Mouse (Mus musculus): Measurements from ENCODE around the gene Arhgap35. TPM values are rescaled to one million over a fixed set of nuclear protein-coding genes. Genes with fewer than 3 reads are reported as not detected.

The Arhgap35 gene
- total RNA-seq, 4 experiments from 2014 or later, result 65.6 to 76.6 (median 73.0) TPM

- no peak for DNase-seq
Observed at GRCm38 (mm10) chr7:16517198-16517597, 97.6 kb downstream of the Arhgap35 start.

DNA sequence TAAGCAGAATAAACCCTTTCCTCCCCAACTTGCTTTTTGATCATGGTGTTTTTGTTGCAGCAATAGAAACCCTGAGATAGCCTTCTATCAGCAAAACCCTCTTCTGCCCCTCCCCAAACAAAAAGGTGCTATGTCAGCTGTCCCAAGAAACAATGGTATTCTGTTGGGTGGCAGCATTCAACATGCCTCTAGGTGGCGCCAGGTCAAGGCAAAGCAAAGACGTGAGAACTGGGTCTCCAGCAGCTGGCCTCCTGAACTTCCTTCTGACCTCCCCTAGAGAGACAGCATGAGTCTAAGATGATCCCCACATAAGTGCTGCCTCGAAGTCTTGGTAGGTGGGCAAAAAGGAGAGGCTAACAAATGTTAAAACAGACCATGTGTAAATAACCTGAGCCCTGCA, 107.5 kb downstream of the Arhgap35 start:
- peak; percentile 34 for DNase-seq

DNA sequence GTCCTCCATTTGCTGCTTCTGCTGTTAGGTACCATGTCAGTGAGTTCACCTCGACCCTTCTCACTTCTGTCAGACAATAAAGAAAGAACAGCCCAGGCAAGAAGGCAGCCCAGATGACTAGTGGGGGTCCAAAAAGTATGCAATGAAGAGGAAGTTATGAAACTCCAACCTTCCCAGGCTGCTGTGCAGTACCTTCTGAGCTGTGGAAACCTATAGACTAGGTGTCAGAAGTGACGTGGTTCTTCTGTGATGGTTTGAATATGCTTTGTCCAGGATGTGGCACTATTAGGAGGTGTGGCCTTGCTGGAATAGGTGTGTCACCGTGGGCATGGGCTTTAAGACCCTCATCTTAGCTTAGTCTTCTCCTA, 109.6 kb downstream of the Arhgap35 start:
- no peak for DNase-seq

DNA sequence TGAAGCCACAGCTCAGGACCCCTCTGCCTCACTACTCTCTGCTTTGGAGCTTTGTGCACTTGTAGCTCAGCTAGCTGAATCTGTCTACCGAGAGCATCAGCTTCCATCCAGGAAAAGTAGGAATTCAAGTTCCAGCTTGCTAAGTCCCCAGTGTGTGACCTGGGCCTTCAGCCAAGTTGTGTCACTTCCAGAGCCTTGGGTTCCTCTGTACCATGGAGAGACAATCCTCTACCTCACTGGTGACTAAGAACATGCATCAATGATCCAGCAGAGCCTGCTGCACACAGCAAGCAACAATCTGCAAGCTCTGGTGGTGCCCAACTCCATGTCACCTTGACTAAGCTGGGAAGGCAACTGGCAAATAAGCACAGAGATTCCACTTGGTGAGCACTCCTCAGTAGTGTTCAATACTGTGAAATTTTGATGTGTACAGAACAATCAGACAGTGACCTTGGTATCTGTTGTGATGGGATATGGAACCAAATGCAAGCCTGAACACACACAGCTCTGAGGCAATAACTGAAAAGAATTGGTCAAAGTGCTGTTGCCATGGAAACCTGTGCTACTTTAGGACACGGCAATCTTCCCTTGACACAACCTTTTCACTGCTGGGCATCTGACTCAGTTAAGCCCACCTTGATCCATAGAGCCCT, 110.1 kb downstream of the Arhgap35 start:
- DNase-seq, result peak; percentile 55

DNA sequence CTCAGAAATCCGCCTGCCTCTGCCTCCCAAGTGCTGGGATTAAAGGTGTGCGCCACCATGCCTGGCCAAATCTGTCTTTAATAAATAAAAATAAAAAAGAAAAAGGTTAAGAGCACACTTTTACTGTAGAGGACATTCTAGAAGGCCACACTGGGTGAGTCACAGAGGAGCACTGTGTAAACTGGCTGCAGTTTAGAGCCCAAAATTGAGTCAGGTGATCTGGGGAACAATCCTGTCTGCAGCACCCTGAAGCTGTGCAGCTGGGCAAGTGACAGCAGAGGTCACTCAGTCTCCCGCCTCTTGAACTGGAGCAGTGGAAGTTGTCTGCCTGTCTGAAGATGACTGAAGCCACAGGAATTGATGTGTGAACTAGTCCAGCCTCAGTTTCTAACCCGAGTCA, 113.2 kb downstream of the Arhgap35 start:
- peak; percentile 42 for DNase-seq

DNA sequence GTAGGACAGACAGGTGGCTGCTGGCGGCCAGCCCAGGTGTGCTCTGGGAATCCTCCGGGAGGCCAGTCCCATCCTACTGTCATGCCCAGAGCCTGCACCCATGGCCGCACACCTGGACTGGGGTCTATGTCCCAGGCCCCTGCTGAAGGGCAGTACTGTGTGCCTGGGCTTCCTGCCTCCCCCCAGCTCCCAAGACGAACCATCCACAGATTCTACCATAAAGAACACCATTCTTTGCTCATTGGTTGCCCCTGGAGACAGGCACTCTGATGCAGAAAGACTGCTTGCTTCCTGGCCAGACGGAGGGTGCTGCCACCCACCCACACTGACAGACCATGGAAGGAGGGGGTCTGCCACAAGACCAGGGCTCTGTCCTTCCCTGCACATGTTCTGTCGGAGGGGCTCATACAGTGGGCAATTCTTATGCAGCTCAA, 115.1 kb downstream of the Arhgap35 start:
- no peak for DNase-seq

DNA sequence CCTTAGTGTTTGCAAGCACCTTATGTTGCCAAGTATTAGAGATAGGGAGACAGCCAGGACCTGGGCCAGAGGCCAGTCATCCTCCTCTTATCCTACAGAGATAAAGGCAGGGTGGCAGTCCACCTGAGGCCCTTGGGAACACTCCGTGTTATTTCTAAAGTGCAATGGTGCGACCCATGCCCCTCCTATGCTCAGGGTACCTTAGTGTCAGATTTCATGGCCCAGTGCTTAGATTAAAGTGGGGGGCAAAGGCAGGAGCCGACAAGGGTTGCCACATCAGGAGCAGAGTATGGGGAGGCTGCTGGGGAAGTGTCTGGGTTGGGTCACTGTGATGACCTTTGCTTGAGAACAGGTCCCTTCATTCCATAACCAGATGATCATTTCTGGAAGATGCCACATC, 118.5 kb downstream of the Arhgap35 start:
- DNase-seq, result no peak

DNA sequence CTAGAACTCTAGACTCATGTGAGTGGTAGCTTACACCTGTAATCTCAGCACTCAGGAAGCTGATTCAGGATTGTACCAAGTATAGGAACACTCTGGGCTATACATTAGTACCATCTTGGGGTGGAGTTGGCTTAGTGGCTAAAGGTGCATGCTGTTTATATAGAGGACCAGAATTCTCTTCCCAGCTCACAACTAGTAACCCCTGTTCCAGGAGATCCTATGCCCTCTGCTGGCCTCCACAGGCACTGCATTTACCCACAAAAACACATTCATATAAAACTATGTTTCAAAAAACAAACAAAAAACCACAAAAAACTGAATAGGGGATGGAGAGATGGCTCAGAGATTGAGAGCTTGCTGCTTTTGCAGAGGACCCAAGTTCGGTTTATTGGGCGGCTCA, 121.4 kb downstream of the Arhgap35 start:
- DNase-seq, result no peak

DNA sequence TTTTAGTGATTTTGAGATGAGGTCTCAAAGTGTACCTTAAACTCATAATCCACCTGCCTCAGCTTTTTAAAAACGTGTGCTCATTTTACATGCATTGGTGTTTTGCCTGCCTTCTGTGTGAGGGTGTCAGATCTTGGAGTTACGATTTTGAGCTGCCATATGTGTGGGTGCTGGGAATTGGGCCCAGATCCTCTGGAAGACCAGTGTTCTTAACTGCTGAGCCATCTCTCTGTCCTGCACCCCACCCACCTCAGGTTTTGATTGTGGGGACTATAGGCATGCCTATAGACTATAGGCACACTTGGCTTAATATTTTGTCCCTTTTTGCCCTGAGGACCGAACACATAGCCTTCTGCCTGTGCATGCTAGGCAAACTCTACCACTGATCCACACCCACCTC, 122.6 kb downstream of the Arhgap35 start:
- DNase-seq, result no peak

- DNase-seq, result peak; percentile 34
Observed at GRCm38 (mm10) chr7:16491759-16492158, 123.0 kb downstream of the Arhgap35 start.

DNA sequence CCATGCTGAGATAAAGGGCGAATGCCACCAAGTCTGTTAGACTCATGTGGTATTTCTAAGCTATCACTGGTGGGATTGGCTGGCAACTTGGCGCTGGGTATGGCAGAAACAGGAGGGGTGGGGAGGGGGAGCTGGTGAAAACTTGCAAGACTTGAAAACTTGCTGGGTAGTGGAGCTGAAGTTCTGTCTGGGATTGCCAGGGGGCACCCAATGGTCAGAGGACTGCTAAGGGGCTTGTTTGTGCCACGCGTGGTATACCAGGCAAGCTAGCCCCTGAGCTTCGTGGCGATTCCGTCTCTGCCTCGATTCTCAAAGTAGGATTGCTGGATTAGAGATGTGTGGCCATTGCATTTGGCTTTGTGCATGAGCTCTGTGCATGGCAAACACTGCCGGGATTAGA, 124.8 kb downstream of the Arhgap35 start:
- no peak for DNase-seq

GRCm38 (mm10) chr7:16488816-16489215, 126.0 kb downstream of the Arhgap35 start:
- DNase-seq, result no peak

GRCm38 (mm10) chr7:16477628-16478027, 137.2 kb downstream of the Arhgap35 start, which contains the start of gene Npas1:
Gene Npas1, minus strand, starts transcription at chr7:16477728.
- DNase-seq, result no peak

DNA sequence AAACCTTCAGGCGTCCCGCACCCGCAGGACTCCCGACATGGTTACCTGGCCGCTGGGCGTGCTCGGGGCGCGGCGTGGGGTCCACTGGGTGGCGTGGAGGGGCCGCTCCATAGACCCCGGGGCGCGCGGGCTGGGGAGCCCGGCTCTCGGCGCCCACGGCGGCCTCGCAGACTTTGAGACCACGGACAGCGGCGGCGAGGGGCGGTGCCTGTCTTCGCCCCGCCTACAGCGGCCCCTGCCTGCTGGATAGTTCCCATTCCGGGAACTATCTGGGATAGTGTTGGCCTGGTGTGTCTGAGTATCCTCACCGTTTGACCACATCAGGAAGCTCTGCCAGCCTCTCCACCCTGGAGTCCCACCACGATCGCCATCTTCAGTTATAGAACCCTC, 138.2 kb downstream of the Arhgap35 start:
- no peak for DNase-seq

DNA sequence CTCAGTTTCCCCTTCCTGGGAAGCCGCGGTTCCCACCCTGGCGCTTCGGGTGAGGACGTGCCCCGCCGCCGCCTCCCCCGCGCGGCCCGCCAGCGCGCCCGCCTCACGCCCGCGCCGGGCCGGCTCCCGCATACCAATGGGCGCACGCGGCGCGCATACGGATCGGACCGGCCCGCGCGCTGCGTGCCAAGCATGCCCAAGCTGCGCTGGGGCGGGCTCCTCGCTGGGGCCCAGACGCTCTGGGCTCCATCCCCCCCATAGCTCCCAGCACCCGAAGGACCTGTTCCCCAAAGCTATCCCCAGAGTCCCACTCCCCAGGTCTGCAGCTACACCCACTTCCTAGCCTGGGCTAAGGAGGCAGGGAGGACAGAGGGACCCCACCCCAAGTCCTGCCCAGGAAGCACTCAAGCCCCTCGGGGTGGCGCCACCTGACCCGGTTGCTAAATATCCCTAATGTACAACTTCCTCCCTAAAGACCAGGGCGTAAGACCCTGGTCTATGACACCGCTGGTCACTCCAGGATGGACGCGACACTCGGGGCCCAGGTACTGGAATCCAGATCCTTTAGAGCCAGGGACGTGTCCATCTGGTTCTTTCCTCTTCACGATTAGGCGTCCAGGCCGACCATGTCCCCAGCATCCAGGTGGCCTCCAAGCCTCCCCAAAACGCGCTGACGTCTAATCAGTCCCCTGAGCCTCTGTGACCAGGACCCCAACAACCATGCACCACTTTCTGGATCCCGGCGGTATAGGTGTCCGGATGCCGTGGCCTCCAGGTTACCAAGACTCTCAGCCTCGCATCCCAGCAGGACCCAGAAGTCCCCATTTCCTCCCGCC, 138.8 kb downstream of the Arhgap35 start:
- no peak for DNase-seq

GRCm38 (mm10) chr7:16475321-16475720, 139.5 kb downstream of the Arhgap35 start:
- DNase-seq, result no peak

DNA sequence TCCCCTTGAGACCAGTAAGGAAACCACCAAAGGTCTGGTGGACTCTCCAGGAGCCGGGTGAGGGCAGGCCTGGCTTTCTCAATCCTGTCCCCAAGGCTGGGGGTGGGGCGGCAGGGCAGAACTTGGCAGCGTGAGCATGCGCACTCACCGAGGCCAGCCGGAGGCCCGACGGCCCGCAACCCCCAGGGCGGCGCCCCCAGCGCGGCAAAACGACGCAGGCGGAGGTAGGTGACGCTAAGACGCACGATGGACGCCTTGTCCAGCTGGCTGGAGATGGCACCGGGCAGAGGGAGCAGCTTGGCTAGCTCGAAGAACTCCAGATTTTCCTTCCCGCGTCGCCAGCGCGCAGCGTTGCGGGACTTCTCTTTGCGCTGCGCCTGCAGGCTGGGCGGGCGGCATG, 140.3 kb downstream of the Arhgap35 start:
- DNase-seq, result no peak

DNA sequence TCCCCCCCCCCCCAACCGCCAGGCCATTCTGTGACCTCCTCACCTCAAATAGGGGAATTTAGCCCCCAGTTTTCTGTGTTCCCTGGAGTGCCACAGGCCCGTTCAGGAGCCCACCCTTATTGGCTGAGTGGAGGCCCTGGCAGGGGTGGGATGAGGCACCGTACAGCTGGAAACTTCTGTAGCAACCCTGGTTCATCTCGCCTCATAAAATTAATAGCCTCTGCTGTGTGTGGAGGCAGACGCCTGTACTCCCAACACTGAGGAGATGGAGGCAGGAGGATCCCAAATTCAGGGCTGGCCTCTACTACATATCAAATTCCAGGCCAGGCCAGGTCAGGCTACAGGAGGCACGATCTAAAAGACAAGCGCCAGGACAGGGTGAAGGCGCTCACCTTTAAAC, 140.9 kb downstream of the Arhgap35 start:
- no peak for DNase-seq

DNA sequence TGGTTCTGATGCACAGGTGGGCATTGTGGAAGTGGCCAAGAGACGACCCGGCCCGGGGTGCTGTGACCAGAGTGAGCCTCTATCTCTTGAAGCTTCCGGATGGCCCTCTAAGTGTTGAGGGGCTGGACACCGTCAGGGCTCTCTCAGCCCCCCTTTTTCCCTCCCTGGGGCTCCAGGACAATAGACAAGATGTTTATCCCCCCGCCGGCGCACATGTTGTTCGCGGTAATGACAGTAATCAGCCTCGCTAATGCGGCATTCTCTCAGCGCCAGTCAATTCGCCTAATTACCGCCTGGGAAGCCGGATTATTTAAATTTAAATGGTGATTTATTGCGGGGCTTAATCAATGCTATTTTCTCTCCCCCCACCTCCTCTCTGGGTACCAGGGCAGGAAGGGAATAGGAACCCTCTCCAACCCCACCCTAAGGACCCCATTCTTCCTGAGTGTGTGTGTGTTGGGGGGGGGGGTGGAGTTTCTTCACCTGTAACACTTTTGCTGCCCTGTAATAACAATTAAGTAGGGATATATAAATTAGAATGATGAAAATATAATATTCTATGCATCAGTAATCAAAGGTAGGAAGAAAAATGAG, 142.6 kb downstream of the Arhgap35 start:
- DNase-seq, result no peak

- no peak for DNase-seq
Observed at GRCm38 (mm10) chr7:16471549-16471948, 143.2 kb downstream of the Arhgap35 start.

- DNase-seq, result no peak
Observed at GRCm38 (mm10) chr7:16468115-16468514, 146.7 kb downstream of the Arhgap35 start.

- DNase-seq, result no peak
Observed at GRCm38 (mm10) chr7:16466565-16466964, 148.2 kb downstream of the Arhgap35 start.

DNA sequence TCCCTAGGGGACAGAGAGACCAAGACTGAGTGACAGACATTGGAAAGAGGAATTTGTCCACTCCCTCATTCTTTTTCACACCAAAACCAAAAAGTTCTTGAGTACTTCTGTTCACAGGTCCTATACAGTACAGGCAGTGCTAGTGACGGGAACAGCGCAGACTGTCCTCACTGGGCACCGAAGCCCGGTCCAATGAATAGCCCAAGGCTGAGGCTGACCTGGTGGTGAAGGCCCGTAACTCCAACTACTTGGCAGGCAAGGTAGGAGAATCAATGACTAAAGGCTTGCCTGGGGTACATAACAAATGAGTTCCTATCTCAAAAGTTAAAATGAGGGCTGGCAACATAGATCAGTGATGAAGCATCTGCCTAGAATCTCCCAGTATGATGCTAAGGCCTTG, 149.2 kb downstream of the Arhgap35 start:
- DNase-seq, result no peak

DNA sequence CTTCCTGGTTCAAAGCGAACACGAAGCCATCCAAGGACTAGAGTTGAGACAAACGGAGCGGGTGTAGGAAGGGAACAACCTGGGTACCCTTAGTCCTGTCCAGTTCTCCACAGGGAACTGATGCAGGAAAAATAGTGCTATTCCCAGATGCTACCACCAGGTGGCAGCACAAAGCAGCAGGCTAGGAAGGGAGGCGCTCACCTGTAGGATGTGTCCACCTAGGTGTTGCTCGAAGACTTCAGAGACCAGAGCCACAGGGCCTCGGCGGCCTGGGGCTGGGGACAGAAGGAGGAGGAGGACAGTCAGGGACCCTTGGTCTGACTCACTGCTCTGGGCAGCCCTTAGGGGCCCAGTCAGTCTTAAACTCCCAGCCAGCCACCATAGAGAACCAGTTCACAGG, 149.6 kb downstream of the Arhgap35 start:
- no peak for DNase-seq
